Mouse (Mus musculus) lung, adult 2 months (tissue): ENCODE data around the gene Rhog. TPM values are rescaled to one million over a fixed set of nuclear protein-coding genes. Genes with fewer than 3 reads are reported as not detected.

Experiments used
- DNase-seq: peaks from one replicate; pipeline ENCODE4 v3.0.0; 2022
- H3K4me1 ChIP-seq: fragments of 200-500 bp; 2 replicates; pipeline ENCODE4 v1.6.1; 2011; ENCODE audit warnings: low read length; ENCODE audit not compliant: control insufficient read depth, insufficient read depth
- H3K4me3 ChIP-seq: fragments of 200-500 bp; replicated peaks from 2 replicates; pipeline ENCODE3; 2011; ENCODE audit warnings: low read depth, mild to moderate bottlenecking, control low read depth, low read length; ENCODE audit errors: extremely low read depth
- CTCF ChIP-seq: fragments of 200-500 bp; IDR thresholded peaks from 2 replicates; pipeline ENCODE4 v1.5.1; 2011; ENCODE audit warnings: mild to moderate bottlenecking, low read length, control low read depth; ENCODE audit not compliant: insufficient read depth
- POLR2A ChIP-seq: fragments of 200-500 bp; IDR thresholded peaks from 2 replicates; pipeline ENCODE4 v1.6.1; 2011; ENCODE audit warnings: low read depth, mild to moderate bottlenecking, control low read depth, low read length, borderline replicate concordance; ENCODE audit errors: extremely low read depth
- WGBS: fragments of 180-500 bp; shearing (Covaris S2); methylation state at CpG from one replicate; pipeline ENCODE4 v1.1.7; 2018; 5-methylcytosine and 5-hydroxymethylcytosine counted together
- polyA plus RNA-seq: library from polyadenylated mRNA; depleted of rRNA; stranded (reverse); fragments of >200 nt; gene quantifications from 2 replicates; pipeline ENCODE4 v1.2.3, GENCODE M21; 2012

Gene Rhog
- polyA plus RNA-seq, 1 experiment = 113 TPM

- DNase-seq = no peak
- H3K4me1 ChIP-seq = no peaks in the 10 kb centered on the region
- H3K4me3 ChIP-seq = no peak overlapping the region
- no peak for TF ChIP-seq CTCF
- no peak for TF ChIP-seq POLR2A
- WGBS = 88% methylated on average over 3 of the region's 3 CpGs
Observed at GRCm38 (mm10) chr7:102256636-102257035, 782 bp upstream of the Rhog start.

GRCm38 (mm10) chr7:102253631-102254030 lies 2.2 kb downstream of the Rhog start:
- no peak for TF ChIP-seq CTCF
- TF ChIP-seq POLR2A = no peak
- 89% methylated on average over 1 of the region's 1 CpGs for WGBS
- DNase-seq = no peak
- Histone ChIP-seq H3K4me1 (peaks cover 1% of the 10 kb centered on the region; the same call in 1 of the 2 replicates), H3K4me3 (no peak overlapping the region)

- WGBS = under 1% methylated on average over 33 of the region's 33 CpGs
- TF ChIP-seq CTCF = peak; percentile 62
- no peak for TF ChIP-seq POLR2A
- Histone ChIP-seq H3K4me3 (peak overlapping the region; percentile 93), H3K4me1 (peaks cover 28% of the 10 kb centered on the region)
- no peak for DNase-seq
Observed at GRCm38 (mm10) chr7:102250631-102251214, 5.1 kb downstream of the Rhog start.

GRCm38 (mm10) chr7:102249896-102250630 lies 5.8 kb downstream of the Rhog start:
- TF ChIP-seq POLR2A (peak; percentile 87), CTCF (no peak)
- peak; percentile 92 for DNase-seq
- 2% methylated on average over 41 of the region's 49 CpGs for WGBS
- peaks cover 35% of the 10 kb centered on the region for H3K4me1 ChIP-seq
- H3K4me3 ChIP-seq = peak overlapping the region; percentile 93

- Histone ChIP-seq H3K4me1 (peaks cover 41% of the 10 kb centered on the region), H3K4me3 (peak overlapping the region; percentile 80)
- no peak for DNase-seq
- TF ChIP-seq POLR2A (peak; percentile 10; the same call in 1 of the 2 replicates), CTCF (no peak)
- WGBS = under 1% methylated on average over 23 of the region's 23 CpGs
Observed at GRCm38 (mm10) chr7:102249531-102249895, 6.3 kb downstream of the Rhog start.

GRCm38 (mm10) chr7:102248691-102249404 lies 7.0 kb downstream of the Rhog start:
- TF ChIP-seq CTCF = no peak
- TF ChIP-seq POLR2A = no peak
- no peak for DNase-seq
- Histone ChIP-seq H3K4me1 (peaks cover 46% of the 10 kb centered on the region), H3K4me3 (peak overlapping the region; percentile 80)
- 3% methylated on average over 16 of the region's 16 CpGs for WGBS

- no peak for DNase-seq
- TF ChIP-seq POLR2A = no peak
- TF ChIP-seq CTCF = no peak
Observed at GRCm38 (mm10) chr7:102246956-102247797, 8.7 kb downstream of the Rhog start.

GRCm38 (mm10) chr7:102246265-102246664 lies 9.6 kb downstream of the Rhog start:
- H3K4me1 ChIP-seq = peaks cover 67% of the 10 kb centered on the region
- WGBS = 38% methylated on average over 6 of the region's 6 CpGs
- TF ChIP-seq POLR2A (no peak), CTCF (no peak)
- DNase-seq = no peak
- no peak overlapping the region for H3K4me3 ChIP-seq

More at GRCm38 (mm10) chr7:102246956-102247797, 8.7 kb downstream of the Rhog start:
- Histone ChIP-seq H3K4me3 (peak overlapping the region; percentile 20), H3K4me1 (peaks cover 60% of the 10 kb centered on the region)
- 21% methylated on average over 12 of the region's 12 CpGs for WGBS

- WGBS = 0% methylated on average over 1 of the region's 1 CpGs
- Histone ChIP-seq H3K4me1 (peaks cover 69% of the 10 kb centered on the region), H3K4me3 (no peak overlapping the region)
- no peak for TF ChIP-seq CTCF
- no peak for TF ChIP-seq POLR2A
- peak; percentile 60 for DNase-seq
Observed at GRCm38 (mm10) chr7:102245775-102246174, 10.1 kb downstream of the Rhog start.
